Mouse (Mus musculus): ENCODE measurements at regions not wholly inside any gene's neighbourhood (a gene's known extent, or its start where the extent isn't known, plus 50 kb on each side); places are given as distances from the start of the nearest gene placed in this dataset.

GRCm38 (mm10) chr4:34105251-34105650 lies 55.3 kb upstream of the Spaca1 start:
- no peak for DNase-seq

GRCm38 (mm10) chr4:34114323-34114722 lies 64.3 kb upstream of the Spaca1 start:
- DNase-seq = no peak

- DNase-seq = no peak
Observed at GRCm38 (mm10) chr4:34117086-34117485, 67.1 kb upstream of the Spaca1 start.

- no peak for DNase-seq
Observed at GRCm38 (mm10) chr4:34122959-34123520, 73.0 kb upstream of the Spaca1 start.

GRCm38 (mm10) chr4:34128224-34128623 lies 78.2 kb upstream of the Spaca1 start:
- DNase-seq = no peak

GRCm38 (mm10) chr4:34146133-34146867 lies 96.3 kb upstream of the Spaca1 start:
- DNase-seq = no peak

- DNase-seq = no peak
Observed at GRCm38 (mm10) chr4:34148956-34149739, 99.2 kb upstream of the Spaca1 start.

GRCm38 (mm10) chr4:34151605-34152347 lies 101.8 kb upstream of the Spaca1 start:
- no peak for DNase-seq

GRCm38 (mm10) chr4:34155501-34155900 lies 105.5 kb upstream of the Spaca1 start:
- DNase-seq = no peak

- DNase-seq = no peak
Observed at GRCm38 (mm10) chr4:34157818-34158511, 108.0 kb upstream of the Spaca1 start.

- DNase-seq = peak; percentile 9
Observed at GRCm38 (mm10) chr4:34171265-34171862, 121.4 kb upstream of the Spaca1 start.

- DNase-seq = no peak
Observed at GRCm38 (mm10) chr4:34172000-34172399, 122.0 kb upstream of the Spaca1 start.

GRCm38 (mm10) chr4:34177421-34177820 lies 127.4 kb upstream of the Spaca1 start:
- no peak for DNase-seq

- DNase-seq = no peak
Observed at GRCm38 (mm10) chr4:34186522-34186921, 136.5 kb upstream of the Spaca1 start.

GRCm38 (mm10) chr4:34203193-34203848 lies 153.3 kb upstream of the Spaca1 start:
- DNase-seq = no peak

- DNase-seq = no peak
Observed at GRCm38 (mm10) chr4:34209179-34209896, 159.3 kb upstream of the Spaca1 start.

GRCm38 (mm10) chr4:34213731-34214130 lies 163.7 kb upstream of the Spaca1 start:
- no peak for DNase-seq

- no peak for DNase-seq
Observed at GRCm38 (mm10) chr4:34214346-34214745, 164.4 kb upstream of the Spaca1 start.

- DNase-seq = no peak
Observed at GRCm38 (mm10) chr4:34221915-34222314, 171.9 kb upstream of the Spaca1 start.

- peak; percentile 72 for DNase-seq
Observed at GRCm38 (mm10) chr4:34226089-34226840, 176.3 kb upstream of the Spaca1 start.

All from right cerebral cortex, postnatal 14 days (tissue).